Mouse (Mus musculus): Measurements from ENCODE around the gene Pds5b.

GRCm38 (mm10) chr5:150788261-150788660 is 114.7 kb downstream of the Pds5b start:
- TF ChIP-seq CTCF (IDR thresholded peaks at IDR 0.05; ENCODE audit: extremely low read depth, insufficient read depth, low read length) (no peak), POLR2A (IDR thresholded peaks at IDR 0.05; ENCODE audit: extremely low read depth, insufficient read depth, low read length) (no peak)

All from cortical plate, adult 2 months (tissue).